Mouse (Mus musculus): ENCODE data around the gene Slc19a1.

- TF ChIP-seq CTCF (IDR thresholded peaks at IDR 0.05; ENCODE audit: control insufficient read depth, insufficient read depth, low read length) (no peak), POLR2A (IDR thresholded peaks at IDR 0.05; ENCODE audit: borderline replicate concordance, control insufficient read depth, low read depth, low read length) (no peak)
Measured at GRCm38 (mm10) chr10:77093817-77094216, 61.8 kb downstream of the Slc19a1 start.

Data from bone marrow, adult 2 months (tissue).